Mouse (Mus musculus) left cerebral cortex, adult 2 months (tissue): ENCODE data around the gene D10Wsu102e. TPM values are rescaled to one million over a fixed set of nuclear protein-coding genes. Genes with fewer than 3 reads are reported as not detected.
"Not testable (repeated sequence)": the region's sequence is repeated elsewhere in the genome, so short reads cannot be mapped to it uniquely, and the experiment has no call there.

Experiments
- DNase-seq, 2 experiments: peaks; one replicate each; pipeline ENCODE4 v3.0.0; 2021 to 2022; ENCODE audit warnings: low spot score in 2 of 2, mixed read lengths in 1 of 2; ENCODE audit errors: extremely low spot score in 1 of 2
- H3K27ac ChIP-seq: fragments of 200-600 bp; 2 replicates; pipeline ENCODE4 v1.8.1; 2022
- H3K4me3 ChIP-seq: fragments of 200-600 bp; 2 replicates; pipeline ENCODE4 v1.8.1; 2022
- CTCF ChIP-seq: fragments of 200-600 bp; IDR thresholded peaks from 2 replicates; pipeline ENCODE4 v1.8.1; 2022; ENCODE audit warnings: antibody characterized with exemption, mild to moderate bottlenecking, moderate library complexity
- intact Hi-C: fragments of 180-260 bp; cut with DNase I; formaldehyde crosslinking; loops from one replicate; pipeline ENCODE4 v1.15.1; 2025
- total RNA-seq, 2 experiments: library from RNA; stranded (reverse); gene quantifications; 2 replicates each; pipeline ENCODE4 v1.2.3; 2021

Gene D10Wsu102e
- total RNA-seq, 2 experiments from 2014 or later = 3.9 to 4.5 TPM

GRCm38 (mm10) chr10:83448582-83448981, 88.6 kb downstream of the D10Wsu102e start:
- no peak for TF ChIP-seq CTCF
- intact Hi-C loops = no loop called here
- H3K27ac ChIP-seq = no peak overlapping the region
- DNase-seq = no peak
- no peak overlapping the region for H3K4me3 ChIP-seq

- Histone ChIP-seq H3K4me3 (no peak overlapping the region), H3K27ac (no peak overlapping the region)
- TF ChIP-seq CTCF = no peak
- intact Hi-C loops = no loop called here
- DNase-seq = no peak
Measured at GRCm38 (mm10) chr10:83457531-83457930, 97.5 kb downstream of the D10Wsu102e start.

GRCm38 (mm10) chr10:83475226-83475625, 115.2 kb downstream of the D10Wsu102e start:
- no peak for TF ChIP-seq CTCF
- no peak overlapping the region for H3K27ac ChIP-seq
- intact Hi-C loops = no loop called here
- no peak for DNase-seq
- H3K4me3 ChIP-seq = no peak overlapping the region

- H3K27ac ChIP-seq = no peak overlapping the region
- DNase-seq = no peak
- intact Hi-C loops = no loop called here
- no peak overlapping the region for H3K4me3 ChIP-seq
- TF ChIP-seq CTCF = no peak
Measured at GRCm38 (mm10) chr10:83477286-83477685, 117.3 kb downstream of the D10Wsu102e start.

GRCm38 (mm10) chr10:83490506-83490905, 130.5 kb downstream of the D10Wsu102e start:
- H3K27ac ChIP-seq = no peak overlapping the region
- no peak overlapping the region for H3K4me3 ChIP-seq
- DNase-seq = no peak
- intact Hi-C loops = no loop called here
- no peak for TF ChIP-seq CTCF

- intact Hi-C loops = no loop called here
- DNase-seq = no peak
- Histone ChIP-seq H3K4me3 (no peak overlapping the region), H3K27ac (no peak overlapping the region)
- no peak for TF ChIP-seq CTCF
Measured at GRCm38 (mm10) chr10:83497321-83497720, 137.3 kb downstream of the D10Wsu102e start.

GRCm38 (mm10) chr10:83508962-83509660, 149.1 kb downstream of the D10Wsu102e start:
- TF ChIP-seq CTCF = peak; percentile 47
- intact Hi-C loops = no loop called here
- peak; percentile 11 to 12 for DNase-seq
- Histone ChIP-seq H3K4me3 (no peak overlapping the region), H3K27ac (no peak overlapping the region)

GRCm38 (mm10) chr10:83511304-83511703, 151.3 kb downstream of the D10Wsu102e start:
- Histone ChIP-seq H3K4me3 (no peak overlapping the region), H3K27ac (no peak overlapping the region)
- no peak for TF ChIP-seq CTCF
- DNase-seq = no peak
- intact Hi-C loops = no loop called here

- intact Hi-C loops = no loop called here
- H3K27ac ChIP-seq = no peak overlapping the region
- H3K4me3 ChIP-seq = no peak overlapping the region
- no peak for TF ChIP-seq CTCF
- no peak for DNase-seq
Measured at GRCm38 (mm10) chr10:83513736-83514135, 153.7 kb downstream of the D10Wsu102e start.

GRCm38 (mm10) chr10:83520990-83521389, 161.0 kb downstream of the D10Wsu102e start:
- intact Hi-C loops = no loop called here

GRCm38 (mm10) chr10:83524238-83524637, 164.2 kb downstream of the D10Wsu102e start:
- H3K4me3 ChIP-seq, H3K27ac ChIP-seq, DNase-seq, intact Hi-C loops: not testable (repeated sequence)

More at GRCm38 (mm10) chr10:83520990-83521389, 161.0 kb downstream of the D10Wsu102e start:
- no peak for DNase-seq
- peak; percentile 31; the same call in 1 of the 2 replicates for TF ChIP-seq CTCF
- Histone ChIP-seq H3K27ac (no peak overlapping the region), H3K4me3 (no peak overlapping the region)

GRCm38 (mm10) chr10:83530384-83530967, 170.5 kb downstream of the D10Wsu102e start:
- intact Hi-C loops = no loop called here

More at GRCm38 (mm10) chr10:83530384-83530967, 170.5 kb downstream of the D10Wsu102e start:
- Histone ChIP-seq H3K27ac (no peak overlapping the region), H3K4me3 (no peak overlapping the region)
- TF ChIP-seq CTCF = no peak
- no peak for DNase-seq
